Mouse (Mus musculus): ENCODE results near the gene Sult2a3.
"Not testable (repeated sequence)": the region's sequence is repeated elsewhere in the genome, so short reads cannot be mapped to it uniquely, and the experiment has no call there.

DNA sequence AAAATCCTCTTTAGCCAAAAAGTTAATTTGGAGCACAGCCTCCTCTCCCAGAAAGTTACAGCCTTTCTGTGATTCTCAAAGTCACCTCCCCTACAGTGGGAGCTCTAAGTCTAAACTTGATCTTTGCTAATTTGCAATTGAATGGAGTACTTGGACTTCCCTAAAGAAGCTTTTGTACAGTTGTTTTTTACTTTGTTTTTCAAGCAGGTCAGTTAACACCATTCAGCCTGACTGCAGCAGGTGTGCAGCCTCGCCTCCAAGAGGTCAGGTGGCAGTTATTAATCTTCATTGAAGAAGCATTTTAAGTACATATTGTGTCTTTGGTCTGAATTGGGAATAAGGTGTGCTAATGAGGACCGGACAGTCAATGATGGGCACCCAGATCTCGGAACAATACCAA is 3.0 kb downstream of the Sult2a3 start:
- not testable (repeated sequence) for TF ChIP-seq CTCF, EP300 (IDR thresholded peaks at IDR 0.05; ENCODE audit: low read depth)

Measured in heart, postnatal 0 days (tissue).